Mouse (Mus musculus): ENCODE measurements around the gene Gucy1a1. TPM values are rescaled to one million over a fixed set of nuclear protein-coding genes. Genes with fewer than 3 reads are reported as not detected.

The Gucy1a1 gene
- polyA plus RNA-seq, 1 experiment: 16.5 TPM

DNA sequence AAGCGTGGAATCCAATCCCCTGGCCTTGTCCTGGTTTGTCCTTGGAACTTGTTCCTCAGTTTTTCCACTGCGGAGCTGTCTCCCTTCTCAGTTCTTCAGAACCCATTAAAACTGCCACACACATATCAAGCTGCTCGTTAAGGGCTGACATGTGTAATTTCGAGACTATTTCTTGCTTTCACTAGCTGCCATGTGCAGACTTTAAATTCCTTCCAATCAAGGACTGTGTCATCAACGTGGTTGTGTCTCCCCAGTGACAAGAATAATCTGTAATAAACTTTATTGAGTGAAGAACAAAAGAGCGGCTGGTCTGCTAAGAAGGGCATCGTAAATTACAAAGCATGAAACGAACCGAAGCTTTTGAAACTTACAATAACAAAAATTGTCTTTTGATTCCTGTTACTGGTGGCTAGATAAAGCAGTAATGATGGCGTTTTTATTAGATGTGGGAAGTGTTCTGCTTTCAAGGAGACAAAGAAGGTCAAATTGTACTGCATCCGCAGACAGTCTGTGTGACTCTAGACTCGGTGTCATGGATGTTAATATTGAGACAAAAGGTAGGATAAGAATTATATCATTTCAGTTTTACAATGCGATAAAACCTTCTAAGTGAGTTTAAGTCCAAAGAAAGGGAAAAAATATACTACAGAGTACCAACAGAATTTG is 7.5 kb downstream of the Gucy1a1 start:
- peak; percentile 78 for DNase-seq (ENCODE audit: low read depth)
- TF ChIP-seq POLR2A (IDR thresholded peaks at IDR 0.05; ENCODE audit: borderline replicate concordance, extremely low read depth, insufficient read depth, insufficient read length, poor library complexity, severe bottlenecking): no peak
- no peak for TF ChIP-seq CTCF (IDR thresholded peaks at IDR 0.05; ENCODE audit: borderline replicate concordance, extremely low read depth, insufficient read depth, insufficient read length)

DNA sequence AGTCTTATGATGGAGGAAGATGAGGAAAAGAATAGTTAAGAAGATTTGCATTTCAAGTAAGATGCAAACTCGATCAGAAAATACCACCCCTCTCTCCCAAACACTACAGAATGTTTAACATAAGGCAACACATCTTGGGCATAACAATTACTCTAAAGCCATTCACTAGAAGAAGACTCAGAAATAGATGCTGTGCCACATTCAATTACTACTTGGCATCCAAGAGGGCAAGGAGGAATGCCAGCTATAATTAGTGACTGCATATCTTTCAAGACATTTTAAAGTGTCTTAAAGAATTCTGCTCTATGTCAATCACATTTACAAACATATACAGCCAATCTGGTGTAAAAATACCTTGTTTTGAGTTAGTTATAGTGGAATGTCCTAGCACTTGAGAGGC is 10.1 kb downstream of the Gucy1a1 start:
- no peak for TF ChIP-seq POLR2A (IDR thresholded peaks at IDR 0.05; ENCODE audit: borderline replicate concordance, extremely low read depth, insufficient read depth, insufficient read length, poor library complexity, severe bottlenecking)
- DNase-seq (ENCODE audit: low read depth): peak; percentile 62

- no peak for TF ChIP-seq CTCF (IDR thresholded peaks at IDR 0.05; ENCODE audit: borderline replicate concordance, extremely low read depth, insufficient read depth, insufficient read length)
- TF ChIP-seq POLR2A (IDR thresholded peaks at IDR 0.05; ENCODE audit: borderline replicate concordance, extremely low read depth, insufficient read depth, insufficient read length, poor library complexity, severe bottlenecking): no peak
- DNase-seq (ENCODE audit: low read depth): no peak
Measured at GRCm38 (mm10) chr3:82129258-82129657, 16.3 kb downstream of the Gucy1a1 start.

DNA sequence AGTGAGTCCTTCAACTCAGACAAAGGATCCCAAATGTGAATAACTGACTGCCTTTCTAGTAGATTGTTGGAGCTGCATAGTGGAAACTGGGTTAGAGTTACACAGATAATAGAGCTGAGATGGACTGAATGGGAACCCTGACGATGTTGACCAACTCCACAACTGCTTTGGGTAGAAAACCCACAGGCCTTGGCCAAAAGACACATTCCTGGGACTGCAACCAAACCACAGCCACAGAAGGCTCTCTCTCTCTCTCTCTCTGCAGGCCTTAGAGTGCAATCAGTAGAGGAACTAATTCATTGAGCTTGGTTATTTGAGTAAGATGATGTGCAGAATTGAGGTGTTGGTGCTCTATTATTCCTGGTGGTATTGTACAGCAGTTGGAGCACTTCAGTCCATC is 21.0 kb downstream of the Gucy1a1 start:
- TF ChIP-seq POLR2A (IDR thresholded peaks at IDR 0.05; ENCODE audit: borderline replicate concordance, extremely low read depth, insufficient read depth, insufficient read length, poor library complexity, severe bottlenecking) (no peak), CTCF (IDR thresholded peaks at IDR 0.05; ENCODE audit: borderline replicate concordance, extremely low read depth, insufficient read depth, insufficient read length) (no peak)
- no peak for DNase-seq (ENCODE audit: low read depth)

DNA sequence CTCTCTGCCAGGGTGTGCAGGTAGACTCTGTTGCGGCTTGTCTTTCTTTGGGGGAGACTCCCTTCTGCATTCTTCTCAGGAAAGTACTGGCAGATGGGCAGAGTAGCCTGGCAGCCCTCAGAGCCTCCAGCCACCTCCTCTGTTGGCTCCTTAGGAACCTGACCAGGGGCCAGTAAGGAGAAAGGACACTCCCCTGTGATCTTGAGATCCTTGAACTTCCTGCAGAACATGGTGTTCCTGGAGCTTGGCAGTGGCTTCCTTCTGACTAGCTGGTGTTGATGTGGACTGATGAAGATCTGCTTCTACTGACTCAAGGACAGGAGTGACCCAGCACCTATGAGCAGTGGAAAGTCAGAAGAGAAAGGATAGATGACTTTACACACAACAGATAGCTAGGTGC is 26.7 kb downstream of the Gucy1a1 start:
- no peak for TF ChIP-seq POLR2A (IDR thresholded peaks at IDR 0.05; ENCODE audit: borderline replicate concordance, extremely low read depth, insufficient read depth, insufficient read length, poor library complexity, severe bottlenecking)
- DNase-seq (ENCODE audit: low read depth): no peak

DNA sequence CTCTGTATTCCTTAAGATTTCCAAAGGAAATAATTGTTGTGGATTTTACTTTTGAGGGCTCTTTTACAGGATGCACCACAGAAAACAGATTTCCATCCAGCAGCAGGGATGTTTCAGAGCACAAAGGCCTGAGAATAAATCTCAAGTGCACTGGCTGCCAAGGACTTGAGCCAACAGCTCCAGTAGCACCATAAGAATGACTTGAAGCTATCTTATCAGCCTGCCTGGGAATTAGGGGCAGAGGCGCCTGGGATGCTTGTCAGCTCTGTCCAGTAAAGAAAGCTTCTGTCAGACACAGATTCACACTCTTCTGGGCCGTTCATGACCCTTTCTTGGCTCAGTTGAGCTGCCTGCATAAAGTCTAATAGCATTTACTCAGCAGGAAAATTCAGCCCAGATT is 33.1 kb downstream of the Gucy1a1 start:
- TF ChIP-seq POLR2A (IDR thresholded peaks at IDR 0.05; ENCODE audit: borderline replicate concordance, extremely low read depth, insufficient read depth, insufficient read length, poor library complexity, severe bottlenecking) (no peak), CTCF (IDR thresholded peaks at IDR 0.05; ENCODE audit: borderline replicate concordance, extremely low read depth, insufficient read depth, insufficient read length) (no peak)
- DNase-seq (ENCODE audit: low read depth): no peak

DNA sequence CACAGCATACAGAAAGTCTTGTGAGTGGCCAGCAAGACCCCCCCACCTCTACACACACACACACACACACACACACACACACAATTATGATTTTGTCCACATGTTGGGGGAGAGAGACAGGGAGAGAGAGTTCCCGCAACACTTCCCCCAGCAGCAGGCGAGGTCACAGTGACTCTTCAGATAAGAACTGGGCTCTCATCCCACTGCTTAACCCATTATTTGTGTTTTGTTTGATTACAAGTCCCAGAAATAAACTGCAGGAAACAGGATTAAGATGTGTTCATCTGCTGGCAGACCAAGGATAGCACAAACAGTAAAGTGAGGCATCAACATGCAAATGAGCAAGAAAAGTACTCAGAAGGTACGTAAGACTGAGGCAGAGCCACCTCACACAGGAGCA is 33.6 kb downstream of the Gucy1a1 start:
- no peak for DNase-seq (ENCODE audit: low read depth)
- TF ChIP-seq POLR2A (IDR thresholded peaks at IDR 0.05; ENCODE audit: borderline replicate concordance, extremely low read depth, insufficient read depth, insufficient read length, poor library complexity, severe bottlenecking): no peak

DNA sequence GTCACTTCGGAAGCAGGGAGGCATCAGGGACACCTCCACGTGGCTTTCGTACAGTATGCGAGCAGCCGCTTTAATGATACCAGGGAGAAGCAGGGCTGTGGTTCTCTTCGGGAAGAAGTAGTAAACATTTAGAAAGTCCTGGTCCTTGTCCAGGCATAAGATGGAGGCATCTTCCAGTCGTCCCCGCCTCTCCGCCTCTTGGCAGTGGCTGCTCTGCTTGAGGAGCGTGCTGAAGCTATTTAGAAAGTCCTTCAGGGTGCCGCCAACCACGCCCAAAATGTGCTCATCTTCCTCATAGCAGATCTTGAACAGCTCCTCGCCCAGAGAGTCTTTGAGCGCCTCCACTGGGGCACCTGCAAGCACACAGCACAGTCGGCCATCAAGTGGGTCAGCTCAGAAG is 36.6 kb downstream of the Gucy1a1 start:
- no peak for TF ChIP-seq CTCF (IDR thresholded peaks at IDR 0.05; ENCODE audit: borderline replicate concordance, extremely low read depth, insufficient read depth, insufficient read length)
- no peak for TF ChIP-seq POLR2A (IDR thresholded peaks at IDR 0.05; ENCODE audit: borderline replicate concordance, extremely low read depth, insufficient read depth, insufficient read length, poor library complexity, severe bottlenecking)

DNA sequence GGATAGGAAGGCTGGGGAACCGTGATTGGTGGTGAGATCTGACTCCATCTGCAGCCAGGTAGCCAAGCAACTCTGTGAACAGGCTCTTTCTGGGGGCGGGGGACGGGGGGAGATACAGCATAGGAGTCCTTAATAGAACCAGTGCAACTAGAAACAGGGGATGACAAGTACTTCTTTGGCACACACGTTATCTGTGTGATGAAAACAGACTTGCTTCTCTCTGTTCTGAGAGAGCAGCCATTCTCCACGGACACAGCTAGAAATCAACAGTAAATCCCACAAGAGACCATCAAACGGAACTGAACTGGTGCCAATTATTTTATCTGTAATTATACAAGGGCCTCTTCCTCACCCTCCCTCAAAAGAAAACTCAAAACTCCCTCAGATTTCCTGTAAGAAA is 41.4 kb downstream of the Gucy1a1 start:
- DNase-seq (ENCODE audit: low read depth): peak; percentile 1
- TF ChIP-seq POLR2A (IDR thresholded peaks at IDR 0.05; ENCODE audit: borderline replicate concordance, extremely low read depth, insufficient read depth, insufficient read length, poor library complexity, severe bottlenecking) (no peak), CTCF (IDR thresholded peaks at IDR 0.05; ENCODE audit: borderline replicate concordance, extremely low read depth, insufficient read depth, insufficient read length) (no peak)

More for the DNA sequence above, 36.6 kb downstream of the Gucy1a1 start:
- DNase-seq (ENCODE audit: low read depth): no peak

DNA sequence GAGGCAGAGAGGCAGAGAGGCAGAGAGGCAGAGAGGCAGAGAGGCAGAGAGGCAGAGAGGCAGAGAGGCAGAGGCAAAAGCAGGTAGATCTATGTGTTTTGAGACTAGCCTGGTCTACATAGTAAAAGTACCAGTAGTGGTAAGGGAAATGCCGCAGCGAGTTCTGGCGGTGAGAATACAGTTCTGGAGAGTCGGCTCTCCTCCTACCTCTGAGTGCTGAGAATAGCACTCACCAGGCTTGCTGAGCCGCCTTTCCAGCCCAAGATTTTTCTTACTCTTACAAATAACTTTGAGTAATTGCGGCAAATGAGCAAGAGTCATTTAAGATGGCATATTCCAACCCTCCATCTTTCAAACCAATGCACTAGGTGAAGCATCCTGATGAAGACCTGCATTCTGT is 46.5 kb downstream of the Gucy1a1 start:
- DNase-seq (ENCODE audit: low read depth): no peak
- TF ChIP-seq POLR2A (IDR thresholded peaks at IDR 0.05; ENCODE audit: borderline replicate concordance, extremely low read depth, insufficient read depth, insufficient read length, poor library complexity, severe bottlenecking): no peak

- no peak for DNase-seq (ENCODE audit: low read depth)
- TF ChIP-seq CTCF (IDR thresholded peaks at IDR 0.05; ENCODE audit: borderline replicate concordance, extremely low read depth, insufficient read depth, insufficient read length) (no peak), POLR2A (IDR thresholded peaks at IDR 0.05; ENCODE audit: borderline replicate concordance, extremely low read depth, insufficient read depth, insufficient read length, poor library complexity, severe bottlenecking) (no peak)
Measured at GRCm38 (mm10) chr3:82096801-82097200, 48.8 kb downstream of the Gucy1a1 start.

GRCm38 (mm10) chr3:82074201-82074851 is 71.3 kb downstream of the Gucy1a1 start, which contains the start of gene Gucy1b1:
Gucy1b1 (minus strand) TSS chr3:82074689.
- peak; percentile 97 for DNase-seq (ENCODE audit: low read depth)
- no peak for TF ChIP-seq CTCF (IDR thresholded peaks at IDR 0.05; ENCODE audit: borderline replicate concordance, extremely low read depth, insufficient read depth, insufficient read length)
- peak; percentile 26; the same call in 1 of the 2 replicates for TF ChIP-seq POLR2A (IDR thresholded peaks at IDR 0.05; ENCODE audit: borderline replicate concordance, extremely low read depth, insufficient read depth, insufficient read length, poor library complexity, severe bottlenecking)
